Mouse (Mus musculus): Measurements from ENCODE around the gene Zyx.
A peak's percentile ranks its signal among the peaks of the same experiment; 100 is the strongest.

The Zyx gene

DNA sequence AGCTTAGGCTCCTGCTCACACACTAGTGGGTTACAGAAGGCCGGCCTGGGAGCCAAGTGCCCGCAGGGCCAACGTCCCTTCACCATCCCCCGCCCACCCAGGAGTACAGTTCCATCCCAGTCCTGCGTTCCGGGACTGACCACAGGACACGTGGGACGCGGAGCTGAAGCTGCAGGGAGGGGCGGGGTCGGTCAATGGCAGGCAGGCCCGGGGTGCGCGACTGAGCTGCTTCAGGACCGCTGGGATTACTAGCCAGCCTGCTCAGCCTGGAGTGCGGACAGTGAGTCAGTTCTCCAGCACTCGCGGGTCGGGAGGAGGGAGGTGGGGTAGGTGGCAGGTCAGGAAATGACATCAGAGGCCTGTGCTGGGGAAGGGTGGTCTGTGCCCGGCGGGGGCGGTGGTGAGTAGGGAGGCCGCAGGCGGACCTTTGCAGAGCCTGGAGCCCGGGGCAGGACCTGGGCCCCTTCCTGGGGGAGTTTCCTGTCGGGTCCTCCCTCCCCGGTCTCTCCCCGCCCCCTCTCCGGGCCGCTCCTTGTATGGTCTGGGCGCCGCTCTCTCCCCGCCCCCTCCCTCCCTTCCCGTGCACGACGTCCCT is at the start of gene Zyx:
TSS of gene Zyx (plus strand) at position 205 of the 595 bp plus-strand sequence.
- peak; percentile 96 for DNase-seq (ENCODE audit: low read depth, low spot score)

DNA sequence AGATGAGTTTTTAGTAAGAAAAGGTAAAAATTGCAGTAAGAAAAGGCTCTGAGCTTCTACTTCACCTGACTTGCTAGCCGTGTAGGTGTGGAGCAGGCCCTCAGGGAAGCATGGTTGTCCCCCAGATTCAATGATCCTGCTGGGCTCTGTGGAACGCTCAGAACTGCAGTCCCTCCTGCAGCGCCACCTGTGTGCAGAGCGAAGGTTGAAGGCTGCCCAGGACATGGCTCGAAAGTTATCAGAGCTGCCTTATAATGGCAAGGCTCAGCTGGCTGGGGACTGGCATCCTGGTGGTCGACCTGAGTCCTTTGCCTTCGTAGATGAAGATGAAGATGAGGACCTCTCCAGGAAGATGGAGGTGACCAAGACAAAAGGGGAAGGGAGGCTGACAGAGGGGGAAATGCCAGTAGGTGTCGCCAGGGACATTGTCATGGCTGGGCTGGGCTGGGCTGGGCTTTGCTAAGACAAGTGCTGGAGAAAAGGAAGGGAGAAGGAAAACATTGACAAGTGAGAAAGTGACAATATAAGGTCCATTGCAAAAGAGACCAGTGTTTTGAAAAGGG is 39.5 kb upstream of the Zyx start:
- peak; percentile 45 for DNase-seq (ENCODE audit: low read depth, low spot score)

DNA sequence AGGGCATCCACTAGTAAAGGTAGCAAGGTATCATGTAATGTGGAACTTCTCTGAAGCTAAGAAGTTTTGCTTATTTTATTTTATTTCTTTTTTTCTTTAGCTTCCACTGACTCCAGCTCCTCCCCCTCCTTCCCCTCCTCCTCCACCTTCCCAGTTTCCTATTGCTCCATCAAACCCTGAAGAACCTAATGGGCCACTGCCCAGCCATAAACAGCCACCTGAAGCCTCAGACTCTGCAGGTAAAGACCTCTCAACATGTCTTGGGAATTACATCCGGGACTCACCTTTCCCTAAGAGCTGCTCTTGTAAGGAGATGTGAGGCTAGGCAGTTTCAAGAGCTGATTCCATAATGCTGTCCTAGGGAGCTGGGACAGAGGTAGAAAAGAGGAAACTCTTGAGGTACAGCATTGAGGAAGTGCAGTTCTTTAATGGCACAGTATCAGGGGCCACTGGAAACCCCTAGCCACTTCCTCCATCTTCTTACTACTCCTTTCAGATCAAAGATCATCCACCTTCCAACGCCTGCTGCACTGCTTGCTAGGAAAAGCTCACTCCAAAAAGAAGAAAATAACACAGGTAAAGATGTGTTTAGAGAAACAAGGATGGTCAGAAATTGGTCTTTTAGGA is 38.9 kb upstream of the Zyx start:
- DNase-seq (ENCODE audit: low read depth, low spot score), result no peak

DNA sequence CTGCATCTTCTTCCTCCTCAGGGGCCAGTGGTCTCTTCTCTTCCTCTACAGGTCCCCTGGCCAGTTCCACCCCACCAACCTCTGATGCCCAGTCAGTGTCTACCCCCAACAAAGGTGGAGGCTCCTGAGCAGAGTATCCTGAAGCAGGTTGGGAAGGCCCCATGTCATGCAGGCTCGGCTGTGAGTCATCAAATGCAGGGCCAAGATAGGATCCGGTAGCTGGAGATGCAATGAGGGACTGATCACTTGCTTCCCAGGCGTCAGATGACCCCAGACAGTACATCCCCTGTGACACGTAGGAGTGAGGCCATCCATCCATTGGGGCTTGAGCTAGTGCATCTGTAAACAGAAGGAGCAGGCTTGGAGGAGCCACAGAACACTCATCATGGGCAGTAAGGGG is 31.1 kb upstream of the Zyx start:
- DNase-seq (ENCODE audit: low read depth, low spot score), result peak; percentile 46

DNA sequence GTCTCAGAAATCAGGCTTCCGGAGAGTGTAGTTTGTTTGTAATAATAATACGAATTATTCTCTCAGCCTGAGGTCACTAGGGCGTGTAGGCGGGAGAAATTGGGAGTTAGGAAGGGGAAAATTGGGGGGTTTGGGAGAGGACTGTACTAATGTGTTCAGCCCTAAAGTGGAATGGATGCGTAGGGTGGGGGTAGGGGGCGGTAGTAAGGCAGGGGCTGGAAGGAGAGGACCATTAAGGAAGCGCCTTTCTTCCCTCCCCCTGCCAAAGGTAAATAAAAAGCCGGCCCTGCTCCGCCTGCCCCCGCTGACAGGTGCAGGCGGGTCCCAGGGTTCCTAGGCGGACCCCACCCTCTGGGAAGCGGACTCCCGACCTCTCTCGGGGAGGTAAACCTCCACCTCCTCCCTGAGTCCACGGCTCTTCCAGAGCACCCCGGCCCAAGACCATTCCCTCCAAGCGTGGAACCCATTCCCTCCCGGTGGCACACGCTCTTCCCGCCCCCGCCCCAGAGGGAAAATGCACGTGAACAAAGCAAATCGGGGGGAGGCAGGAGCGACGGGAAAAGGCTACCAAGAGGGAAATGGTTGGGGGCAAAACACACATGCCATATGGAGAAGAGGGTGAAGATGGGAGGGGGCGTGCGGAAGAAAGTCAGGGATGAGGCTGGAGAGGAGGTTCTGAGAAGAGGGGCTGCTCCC is 25.9 kb upstream of the Zyx start:
- DNase-seq (ENCODE audit: low read depth, low spot score), result peak; percentile 70

DNA sequence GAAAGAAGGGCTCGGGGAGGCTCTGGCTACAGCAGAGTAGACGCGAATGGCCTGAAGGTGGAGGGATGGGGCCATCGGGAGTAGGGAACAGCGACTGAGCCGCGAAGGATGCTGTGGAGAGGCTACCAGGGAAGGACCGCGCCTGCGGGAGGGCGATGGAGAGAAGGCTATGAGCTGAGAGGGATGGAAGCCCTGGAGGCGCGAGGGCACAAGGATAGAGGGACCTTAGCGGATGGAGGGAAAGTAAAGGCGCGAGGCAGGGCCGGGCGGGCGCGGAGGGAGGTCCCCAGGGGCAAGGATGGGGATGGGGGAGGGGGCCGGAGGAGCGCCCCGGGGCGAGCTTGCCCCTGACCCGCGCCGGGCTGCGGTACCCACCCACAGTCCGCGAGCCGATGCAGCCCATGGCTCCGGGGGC is 25.4 kb upstream of the Zyx start:
- peak; percentile 65 for DNase-seq (ENCODE audit: low read depth, low spot score)

DNA sequence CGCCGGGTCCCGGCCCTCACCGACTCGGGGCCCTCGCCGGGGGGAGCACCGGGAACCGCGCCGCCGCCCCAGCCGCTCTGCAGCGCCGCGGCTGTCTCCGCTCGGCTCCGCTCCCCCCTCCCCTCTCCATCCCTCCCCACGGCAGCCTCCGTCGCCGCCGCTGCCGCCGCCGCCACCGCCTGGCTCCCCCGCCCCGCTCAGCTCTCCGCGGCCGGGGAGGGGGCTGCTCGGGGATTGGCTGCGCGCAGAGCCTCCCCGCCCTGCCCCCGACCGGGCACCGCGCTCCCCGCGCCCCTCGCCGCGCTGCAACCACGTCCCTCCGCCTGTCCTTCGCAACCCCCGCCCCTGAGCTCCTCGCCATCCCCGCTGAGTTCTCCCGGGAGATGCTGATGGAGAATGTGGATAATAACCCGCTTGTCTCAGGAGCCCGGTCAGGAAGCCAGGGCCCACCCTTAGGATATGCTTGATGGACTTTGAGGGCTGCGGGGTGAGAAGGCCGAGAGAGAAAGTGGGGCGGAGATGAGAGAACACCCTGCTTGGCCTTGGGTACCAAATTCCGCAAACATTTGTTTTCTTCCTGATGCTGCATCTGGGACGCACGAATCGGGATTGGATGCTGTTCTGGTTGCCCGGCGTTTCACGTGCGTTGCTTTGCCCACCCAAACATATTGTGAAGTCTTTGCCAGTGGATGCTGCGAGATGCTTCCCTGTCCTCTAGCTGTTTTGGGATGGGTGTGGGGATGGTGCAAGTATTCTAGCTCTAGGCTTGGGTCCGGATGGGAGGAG is 24.8 kb upstream of the Zyx start, which contains the start of gene Fam131b:
TSS of gene Fam131b (minus strand) at position 162 of the 786 bp plus-strand sequence.
- DNase-seq (ENCODE audit: low read depth, low spot score), result peak; percentile 93

DNA sequence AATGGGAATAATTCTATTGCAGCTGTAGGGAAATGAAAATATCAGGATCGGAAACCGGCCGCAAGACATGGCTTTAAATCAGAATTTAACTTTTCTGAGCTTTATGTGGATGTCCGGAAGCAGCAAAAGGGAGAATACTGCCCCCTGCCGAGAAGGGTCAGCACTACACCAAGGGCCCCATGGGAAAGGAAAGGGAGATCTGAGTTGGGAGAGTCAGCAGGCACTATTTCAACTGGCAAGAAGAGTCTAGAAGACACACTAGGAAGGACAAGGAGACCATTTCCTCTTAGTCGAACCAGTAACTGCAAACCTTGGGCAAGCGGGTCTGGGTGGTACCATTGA is 24.2 kb upstream of the Zyx start:
- peak; percentile 90 for DNase-seq (ENCODE audit: low read depth, low spot score)

DNA sequence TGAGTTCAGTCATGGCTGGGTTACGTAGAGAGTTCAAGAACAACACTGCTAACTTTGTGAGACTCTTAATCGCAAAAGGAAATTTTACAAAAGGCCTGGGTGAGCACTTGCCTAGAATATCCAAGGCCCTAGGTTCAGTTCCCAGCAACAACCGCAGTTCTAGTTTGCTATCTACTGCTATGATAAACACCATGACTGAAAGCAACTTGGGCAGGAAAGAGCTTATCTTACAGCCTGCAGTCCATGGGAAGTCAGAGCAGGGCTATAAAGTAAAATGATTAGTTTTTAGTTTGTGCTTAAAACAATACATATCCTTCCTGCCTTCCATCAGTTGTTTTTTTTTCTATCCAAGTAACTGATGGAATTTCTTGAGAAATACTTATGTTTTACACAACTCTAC is 22.9 kb upstream of the Zyx start:
- DNase-seq (ENCODE audit: low read depth, low spot score), result no peak

DNA sequence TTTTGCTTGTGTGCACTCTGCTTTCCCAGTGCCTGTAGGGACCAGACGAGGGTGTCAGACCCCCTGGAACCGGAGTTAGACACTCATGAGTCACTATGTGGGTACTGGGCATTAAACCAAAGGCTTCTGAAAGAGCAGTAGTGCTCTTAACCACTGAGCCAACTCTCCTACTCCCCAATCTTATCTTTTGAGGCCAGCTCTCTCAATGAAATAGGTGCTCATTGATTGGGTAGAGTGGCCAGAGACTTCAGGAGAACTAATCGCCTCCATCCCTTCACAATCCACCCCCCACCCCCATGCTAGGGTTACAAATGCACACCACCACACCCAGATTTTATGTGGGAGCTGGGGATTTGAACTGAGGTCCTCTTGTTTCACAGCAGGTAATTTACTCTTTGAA is 20.7 kb upstream of the Zyx start:
- no peak for DNase-seq (ENCODE audit: low read depth, low spot score)

DNA sequence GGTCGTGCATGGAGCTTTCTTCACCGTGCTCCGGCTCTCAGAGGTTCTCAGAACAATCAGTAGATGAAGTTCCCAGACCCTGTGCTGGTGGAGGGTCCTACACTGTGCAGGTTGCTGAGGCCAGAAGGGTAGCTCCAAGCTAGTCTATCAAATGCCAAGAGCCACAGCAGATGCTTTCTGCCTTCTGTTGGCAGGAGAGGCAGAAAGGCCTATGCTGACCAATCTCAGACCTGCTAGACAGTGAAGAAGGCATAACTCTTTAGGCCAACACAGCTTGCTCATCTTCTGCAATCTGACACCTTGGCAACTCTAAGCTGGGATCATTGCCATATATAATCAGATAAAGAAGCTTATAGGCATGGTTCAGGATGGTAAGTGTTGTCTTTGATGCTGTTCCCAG is 19.2 kb upstream of the Zyx start:
- DNase-seq (ENCODE audit: low read depth, low spot score), result peak; percentile 91

DNA sequence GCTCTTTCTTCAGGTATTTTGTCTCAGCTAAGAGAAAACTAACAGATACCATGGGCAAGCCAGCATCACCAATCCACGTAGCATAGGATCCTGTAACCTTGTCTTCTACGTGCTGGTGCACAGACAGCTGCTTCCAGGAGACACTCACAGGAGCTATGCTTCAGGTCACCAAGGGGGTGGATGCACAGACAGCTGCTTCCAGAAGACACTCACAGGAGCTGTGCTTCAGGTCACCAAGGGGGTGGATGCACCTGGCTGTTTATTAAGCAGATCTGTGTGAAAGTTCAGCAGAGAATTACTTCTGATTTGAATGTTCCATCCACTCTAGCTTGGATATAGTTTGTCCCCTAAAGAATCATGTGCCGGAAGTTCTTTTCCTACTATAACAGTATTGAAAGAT is 18.5 kb upstream of the Zyx start:
- no peak for DNase-seq (ENCODE audit: low read depth, low spot score)

DNA sequence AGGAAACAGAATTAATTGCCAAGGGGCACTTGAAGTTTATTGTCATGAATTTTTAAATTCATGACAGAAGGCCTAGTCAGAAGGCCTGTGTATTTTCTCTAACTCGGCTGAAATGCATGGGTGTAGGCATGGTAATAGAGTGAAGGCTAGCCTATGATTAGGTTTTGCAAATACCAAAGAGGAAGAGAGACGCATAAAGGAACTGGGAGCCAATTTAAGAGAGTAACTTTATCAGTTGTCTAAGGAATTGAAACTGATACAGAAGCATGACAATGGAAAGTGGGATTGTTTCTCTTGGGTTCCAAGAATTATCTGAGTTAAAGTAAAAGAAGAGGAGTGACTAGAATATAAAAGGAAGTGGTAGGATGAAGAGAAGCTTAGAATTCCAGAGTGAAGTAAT is 10.2 kb upstream of the Zyx start:
- no peak for DNase-seq (ENCODE audit: low read depth, low spot score)

DNA sequence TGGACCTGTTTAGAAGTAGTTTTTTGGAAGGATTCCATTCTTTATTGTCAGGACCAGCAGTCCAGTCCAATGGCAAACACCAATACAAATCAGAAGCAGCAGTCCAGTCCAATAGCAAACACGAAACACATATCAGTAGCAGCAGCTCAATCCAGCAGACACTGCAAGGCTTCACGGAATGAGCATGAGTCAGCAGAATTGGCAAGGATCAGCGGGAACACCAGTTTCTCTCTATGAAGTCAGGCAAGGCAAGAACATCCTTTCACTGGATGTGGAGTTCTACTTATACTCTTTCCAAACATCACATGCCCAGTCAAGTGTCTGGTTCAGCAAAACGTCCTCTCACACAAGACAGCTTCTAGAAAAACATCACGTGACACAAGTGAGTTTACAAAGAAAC is 9.4 kb upstream of the Zyx start:
- peak; percentile 83 for DNase-seq (ENCODE audit: low read depth, low spot score)

DNA sequence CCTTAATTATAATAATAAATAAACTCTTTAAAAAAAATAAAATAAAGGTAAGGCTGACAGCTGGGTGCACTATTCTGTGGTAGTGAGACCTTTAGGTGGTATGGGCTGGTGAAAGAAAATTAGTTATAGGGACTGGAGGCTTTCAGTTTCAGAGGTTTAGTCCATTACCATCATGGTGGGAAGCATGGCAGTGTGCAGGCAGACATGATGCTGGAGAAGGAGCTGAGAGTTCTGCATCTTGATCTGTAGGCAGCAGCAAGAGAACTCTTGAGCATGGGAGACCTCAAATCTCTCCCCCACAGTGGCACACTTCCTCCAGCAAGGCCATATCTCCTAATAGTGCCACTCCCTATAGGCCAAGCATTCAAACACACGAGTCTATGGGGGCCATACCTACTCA is 7.3 kb upstream of the Zyx start:
- no peak for DNase-seq (ENCODE audit: low read depth, low spot score)

DNA sequence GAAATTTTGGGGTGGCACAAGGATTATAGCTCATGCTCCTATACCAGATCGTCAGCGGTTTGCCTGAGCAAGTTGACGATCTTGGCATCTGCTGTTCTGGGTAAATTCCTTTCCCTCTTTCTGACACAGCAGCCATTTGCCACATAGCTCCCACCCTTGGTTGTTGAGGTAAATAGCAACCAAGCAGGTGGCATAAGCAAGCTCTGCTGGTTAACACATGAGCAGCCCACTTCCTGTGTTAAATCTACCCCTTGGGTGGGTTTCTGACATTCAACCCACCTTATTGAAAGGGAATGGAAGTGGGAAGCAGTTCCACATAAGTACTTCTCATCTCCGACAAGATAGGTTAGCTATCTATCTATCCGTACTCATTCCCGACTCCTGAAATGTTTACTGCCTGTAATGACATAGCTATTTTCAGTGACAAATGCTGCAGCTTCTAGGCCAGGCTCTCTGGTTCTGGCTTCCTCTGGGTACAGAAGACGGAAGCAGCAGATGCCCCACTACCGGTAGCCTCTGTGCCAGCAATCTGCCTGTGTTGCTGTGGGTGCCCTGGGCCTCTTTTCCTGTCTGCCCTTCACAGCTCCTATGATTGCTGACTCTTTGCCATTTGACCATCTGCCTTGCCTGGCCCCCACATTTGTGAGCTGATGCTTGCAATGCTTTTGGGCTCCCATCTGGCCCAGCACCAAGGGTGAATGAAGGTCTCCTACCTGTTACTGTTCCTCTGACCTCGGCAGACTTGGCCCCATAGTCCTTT is 5.9 kb upstream of the Zyx start:
- DNase-seq (ENCODE audit: low read depth, low spot score), result peak; percentile 99

DNA sequence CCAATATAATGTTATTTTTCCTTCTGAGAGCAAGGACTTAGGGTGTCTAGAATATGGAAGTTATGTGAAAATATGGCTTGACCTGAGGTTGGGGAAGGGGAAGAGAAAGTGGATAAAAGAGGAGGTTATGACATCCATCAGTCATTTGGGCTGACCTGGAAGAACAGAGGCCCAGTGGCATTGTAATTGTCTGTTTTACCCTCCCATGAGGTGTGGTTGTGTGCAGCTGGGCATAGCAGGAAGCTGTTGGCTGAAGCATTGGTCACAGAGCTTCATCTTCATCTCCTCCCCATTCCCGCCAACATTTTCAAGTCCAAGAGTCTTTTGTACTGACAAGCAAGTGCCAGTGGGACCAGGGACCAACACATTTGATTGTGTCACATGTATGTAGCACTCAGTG is 5.2 kb upstream of the Zyx start:
- no peak for DNase-seq (ENCODE audit: low read depth, low spot score)

DNA sequence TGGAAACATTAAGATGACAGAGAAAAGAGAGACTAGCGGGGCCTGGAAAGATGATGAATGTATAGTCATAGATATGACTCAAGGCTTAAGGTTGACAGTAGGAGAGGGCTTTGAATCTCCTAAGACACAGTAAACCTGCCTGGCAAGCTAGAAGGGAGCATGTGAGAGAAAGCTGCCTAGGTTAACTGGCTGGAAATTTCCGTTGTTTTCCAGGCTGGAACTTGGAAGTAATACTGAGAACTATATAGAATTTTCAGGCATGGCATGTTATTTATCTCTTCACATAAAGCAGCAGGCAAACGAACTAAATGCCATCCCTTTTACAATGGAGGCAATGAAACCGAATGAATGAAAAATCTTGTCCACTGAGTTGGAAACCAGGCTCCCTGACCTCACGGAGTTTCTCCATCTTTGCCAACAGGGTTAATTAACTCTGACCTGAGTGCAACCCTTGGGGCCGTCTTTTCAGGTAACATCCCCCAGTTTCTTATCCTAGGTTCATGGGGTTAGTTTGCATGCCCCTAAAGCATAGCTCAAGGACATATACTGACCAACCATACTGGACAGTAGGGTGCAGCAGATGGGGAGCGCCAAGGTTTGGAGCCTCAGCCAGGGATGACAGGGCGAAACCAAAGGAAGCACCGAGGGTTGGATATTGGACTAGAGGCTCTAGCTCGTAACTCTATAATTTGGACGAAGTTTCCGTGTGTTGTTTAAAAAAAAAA is 987 bp upstream of the Zyx start:
- DNase-seq (ENCODE audit: low read depth, low spot score), result peak; percentile 69

DNA sequence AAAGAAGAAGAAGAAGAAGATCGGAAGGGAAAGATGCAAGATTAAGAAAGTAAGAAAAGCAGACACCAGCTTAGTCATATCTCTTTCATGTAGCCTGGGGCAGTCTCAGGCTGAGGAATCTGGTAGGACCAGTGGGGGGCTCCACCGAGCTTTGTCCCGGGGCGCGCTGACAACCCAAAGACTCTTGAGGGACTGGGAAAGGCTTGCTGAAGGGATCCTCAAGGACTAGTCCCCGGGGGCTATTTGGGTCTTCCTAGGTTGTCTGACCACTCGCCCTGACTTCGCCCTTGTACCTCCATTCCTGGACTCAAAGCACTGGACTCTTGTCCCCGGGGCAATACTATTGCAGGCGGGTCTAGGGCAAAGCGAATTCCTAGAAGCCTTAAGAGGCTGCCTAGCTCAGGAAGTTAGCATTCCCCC is 414 bp upstream of the Zyx start:
- DNase-seq (ENCODE audit: low read depth, low spot score), result peak; percentile 87

Data from brain, adult 2 months (tissue).